Mouse (Mus musculus) liver, embryonic 16.5 days (tissue): ENCODE measurements around the gene Olfr465-ps1. TPM values are rescaled to one million over a fixed set of nuclear protein-coding genes. Genes with fewer than 3 reads are reported as not detected.
A peak's percentile ranks its signal among the peaks of the same experiment; 100 is the strongest.

Source experiments
- ATAC-seq: fragments of 200-750 bp; cut with Nextera tagmentation; 2 replicates; pipeline ENCODE4 v1.8.0; 2017; ENCODE audit warnings: low read depth, mild to moderate bottlenecking, moderate number of reproducible peaks, moderate library complexity
- H3K27ac ChIP-seq: fragments of 300-500 bp; sonication (generic); 2 replicates; pipeline ENCODE4 v1.5.1; 2014; ENCODE audit warnings: mild to moderate bottlenecking, low read length
- H3K27me3 ChIP-seq: fragments of 300-500 bp; sonication (generic); 2 replicates; pipeline ENCODE4 v1.6.1; 2014; ENCODE audit warnings: low read depth, low read length, mixed read lengths; ENCODE audit not compliant: control insufficient read depth, insufficient read depth
- H3K36me3 ChIP-seq: fragments of 300-500 bp; sonication (generic); 2 replicates; pipeline ENCODE4 v1.6.1; 2014; ENCODE audit warnings: mild to moderate bottlenecking; ENCODE audit not compliant: control insufficient read depth, insufficient read depth
- H3K4me1 ChIP-seq: fragments of 300-500 bp; sonication (generic); 2 replicates; pipeline ENCODE4 v1.6.1; 2014; ENCODE audit warnings: low read depth, low read length, mixed read lengths; ENCODE audit not compliant: control insufficient read depth
- H3K4me2 ChIP-seq: fragments of 300-500 bp; sonication (generic); 2 replicates; pipeline ENCODE4 v1.6.1; 2014; ENCODE audit warnings: low read depth, low read length, mixed read lengths
- H3K4me3 ChIP-seq: fragments of 300-500 bp; sonication (generic); 2 replicates; pipeline ENCODE4 v1.5.1; 2014; ENCODE audit warnings: low read depth, mild to moderate bottlenecking, low read length
- H3K9ac ChIP-seq: fragments of 300-500 bp; sonication (generic); 2 replicates; pipeline ENCODE4 v1.6.1; 2014; ENCODE audit warnings: low read depth, low read length
- H3K9me3 ChIP-seq: fragments of 300-500 bp; sonication (generic); replicated peaks from 2 replicates; pipeline ENCODE4 v1.6.1; 2016; ENCODE audit warnings: low read length; ENCODE audit not compliant: control insufficient read depth
- WGBS: fragments of 180-500 bp; shearing (Covaris S2); extraction: QIAGEN DNeasy Blood & Tissue Kit; methylation state at CpG from one replicate; pipeline ENCODE4 v1.1.7; 2014; ENCODE audit not compliant: insufficient replicate concordance; 5-methylcytosine and 5-hydroxymethylcytosine counted together
- polyA plus RNA-seq: library from polyadenylated mRNA; unstranded; fragments of >200 nt; fragmentation: Nextera tagmentation; extraction: Ambion mirVana; gene quantifications from 2 replicates; pipeline ENCODE4 v1.2.1, GENCODE M21; 2015

Olfr465-ps1 gene
- polyA plus RNA-seq, 1 experiment from 2014 or later, result not detected

DNA sequence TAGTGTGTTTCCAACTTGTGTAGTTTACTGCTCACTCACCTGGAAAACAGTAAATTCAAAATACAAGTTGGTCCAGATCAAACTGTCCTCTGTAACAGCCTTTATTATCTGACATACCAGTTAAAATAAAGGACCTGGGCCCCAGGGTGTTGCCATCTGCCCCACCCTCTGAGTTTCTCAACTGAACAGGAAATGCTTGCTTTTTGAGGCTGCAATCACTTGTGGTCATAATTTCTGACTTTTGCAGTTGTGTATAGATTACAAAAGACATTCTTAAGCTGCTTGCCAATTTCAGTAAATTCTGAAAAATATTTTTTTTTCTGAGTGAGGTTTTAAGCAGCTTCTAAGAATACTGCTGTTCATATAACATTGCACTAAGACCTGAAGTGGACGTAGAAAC is 15.8 kb upstream of the Olfr465-ps1 start:
- Histone ChIP-seq H3K4me2 (peak overlapping the region; percentile 55), H3K36me3 (no peaks in the 10 kb centered on the region), H3K27ac (peak overlapping the region; percentile 67; the same call in 1 of the 2 replicates), H3K4me1 (peaks cover 9% of the 10 kb centered on the region), H3K9ac (0 out of 2 replicates have a peak overlapping the region, but pooled peaks have one; percentile 21), H3K9me3 (no peaks in the 10 kb centered on the region), H3K27me3 (no peaks in the 10 kb centered on the region), H3K4me3 (no peak overlapping the region)
- peak; percentile 84 for ATAC-seq
- WGBS, result 48% methylated on average over 1 of the region's 1 CpGs

- WGBS, result 36% methylated on average over 3 of the region's 3 CpGs
- Histone ChIP-seq H3K9ac (no peak overlapping the region), H3K36me3 (no peaks in the 10 kb centered on the region), H3K9me3 (no peaks in the 10 kb centered on the region), H3K27me3 (no peaks in the 10 kb centered on the region), H3K27ac (no peak overlapping the region), H3K4me3 (no peak overlapping the region), H3K4me1 (peaks cover 4% of the 10 kb centered on the region), H3K4me2 (no peak overlapping the region)
- ATAC-seq, result no peak
Measured at GRCm38 (mm10) chr13:65127063-65127847, 10.6 kb upstream of the Olfr465-ps1 start.

GRCm38 (mm10) chr13:65149940-65150339 is 12.1 kb downstream of the Olfr465-ps1 start, which contains the start of gene Olfr466:
Gene Olfr466, plus strand, starts transcription at chr13:65150240.
- Histone ChIP-seq H3K4me2 (no peak within 1 kb of the TSS), H3K4me3 (no peak within 1 kb of the TSS), H3K27me3 (no peaks in the 10 kb centered on the region), H3K4me1 (no peaks in the 10 kb centered on the region), H3K36me3 (no peaks in the 10 kb centered on the region), H3K27ac (no peak within 1 kb of the TSS), H3K9me3 (no peaks in the 10 kb centered on the region), H3K9ac (no peak within 1 kb of the TSS)
- 56% methylated on average over 1 of the region's 1 CpGs for WGBS
- ATAC-seq, result no peak

- H3K27me3 ChIP-seq, result no peaks in the 10 kb centered on the region
- no peak overlapping the region for H3K27ac ChIP-seq
- H3K4me1 ChIP-seq, result no peaks in the 10 kb centered on the region
- no peak overlapping the region for H3K4me2 ChIP-seq
- no peak overlapping the region for H3K4me3 ChIP-seq
- WGBS, result 49% methylated on average over 3 of the region's 3 CpGs
- no peak overlapping the region for H3K9ac ChIP-seq
- ATAC-seq, result no peak
- H3K36me3 ChIP-seq, result no peaks in the 10 kb centered on the region
- no peaks in the 10 kb centered on the region for H3K9me3 ChIP-seq
Measured at GRCm38 (mm10) chr13:65174102-65174501, 36.2 kb downstream of the Olfr465-ps1 start.

GRCm38 (mm10) chr13:65175734-65176471 is 38.0 kb downstream of the Olfr465-ps1 start:
- peak overlapping the region; percentile 33 for H3K4me3 ChIP-seq

DNA sequence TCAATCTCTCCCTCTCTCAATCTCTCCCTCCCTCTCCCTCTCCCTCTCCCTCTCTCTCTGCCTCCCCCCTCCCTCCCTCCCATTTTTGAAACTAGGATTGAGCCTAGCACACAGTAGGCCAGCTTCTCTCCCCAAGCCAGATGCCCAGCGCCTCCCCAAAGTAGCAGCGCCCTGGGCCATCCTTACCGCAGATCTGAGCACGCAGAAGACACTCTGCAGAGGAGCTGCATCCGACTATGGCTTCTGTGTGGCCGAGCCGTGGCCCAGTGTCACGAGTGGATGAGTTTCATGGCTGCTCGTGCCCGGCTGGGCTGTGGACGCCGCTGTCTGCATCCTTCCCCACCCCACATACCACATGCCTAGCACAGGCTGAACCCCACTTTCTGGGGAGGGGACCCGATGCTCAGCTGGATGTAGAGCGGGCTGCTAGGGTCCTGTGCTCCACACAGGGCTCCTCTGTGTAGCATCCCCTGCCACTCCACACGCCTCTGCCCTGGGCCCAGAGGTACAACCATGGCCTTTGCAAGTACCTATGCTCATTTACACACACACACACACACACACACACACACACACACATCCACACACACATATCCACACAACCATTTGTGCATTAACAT is 38.7 kb downstream of the Olfr465-ps1 start:
- Histone ChIP-seq H3K9me3 (no peaks in the 10 kb centered on the region), H3K4me3 (no peak overlapping the region), H3K4me1 (no peaks in the 10 kb centered on the region), H3K4me2 (no peak overlapping the region), H3K27me3 (no peaks in the 10 kb centered on the region), H3K36me3 (no peaks in the 10 kb centered on the region), H3K9ac (no peak overlapping the region), H3K27ac (no peak overlapping the region)
- peak; percentile 21; the same call in 1 of the 2 replicates for ATAC-seq
- whole genome bisulfite sequencing, result 46% methylated on average over 15 of the region's 15 CpGs

More at GRCm38 (mm10) chr13:65175734-65176471, 38.0 kb downstream of the Olfr465-ps1 start:
- no peaks in the 10 kb centered on the region for H3K36me3 ChIP-seq
- no peaks in the 10 kb centered on the region for H3K9me3 ChIP-seq
- H3K4me1 ChIP-seq, result no peaks in the 10 kb centered on the region
- no peak overlapping the region for H3K9ac ChIP-seq
- H3K27me3 ChIP-seq, result no peaks in the 10 kb centered on the region
- WGBS, result 15% methylated on average over 43 of the region's 46 CpGs
- ATAC-seq, result 0 out of 2 replicates have a peak, but pooled peaks have one; percentile 16
- no peak overlapping the region for H3K27ac ChIP-seq
- peak overlapping the region; percentile 42 for H3K4me2 ChIP-seq

Other genes starting within 250 kb of the Olfr465-ps1 start
- not detected in 2 replicates for gene Cntnap3, start 234.1 kb upstream of the Olfr465-ps1 start, polyA plus RNA-seq
- gene Spata31, start 220.7 kb upstream of the Olfr465-ps1 start, polyA plus RNA-seq, result not detected in 2 replicates
- gene Spata31d1c, start 105.0 kb upstream of the Olfr465-ps1 start, polyA plus RNA-seq, result not detected in 2 replicates
- gene Prss47, start 85.3 kb upstream of the Olfr465-ps1 start, polyA plus RNA-seq, result not detected in 2 replicates
- 32.1 and 35.8 TPM in 2 replicates for gene Mfsd14b, start 25.1 kb upstream of the Olfr465-ps1 start, polyA plus RNA-seq
- not detected in 2 replicates for gene Olfr466, start 12.2 kb downstream of the Olfr465-ps1 start, polyA plus RNA-seq
- gene Nlrp4f, start 67.9 kb downstream of the Olfr465-ps1 start, polyA plus RNA-seq, result not detected in 2 replicates
- gene Gm10775, start 121.5 kb downstream of the Olfr465-ps1 start, polyA plus RNA-seq, result not detected in 2 replicates
- gene Zfp369, start 140.7 kb downstream of the Olfr465-ps1 start, polyA plus RNA-seq, result 2.7 and 2.9 TPM in 2 replicates